In the genomic region with DNA sequence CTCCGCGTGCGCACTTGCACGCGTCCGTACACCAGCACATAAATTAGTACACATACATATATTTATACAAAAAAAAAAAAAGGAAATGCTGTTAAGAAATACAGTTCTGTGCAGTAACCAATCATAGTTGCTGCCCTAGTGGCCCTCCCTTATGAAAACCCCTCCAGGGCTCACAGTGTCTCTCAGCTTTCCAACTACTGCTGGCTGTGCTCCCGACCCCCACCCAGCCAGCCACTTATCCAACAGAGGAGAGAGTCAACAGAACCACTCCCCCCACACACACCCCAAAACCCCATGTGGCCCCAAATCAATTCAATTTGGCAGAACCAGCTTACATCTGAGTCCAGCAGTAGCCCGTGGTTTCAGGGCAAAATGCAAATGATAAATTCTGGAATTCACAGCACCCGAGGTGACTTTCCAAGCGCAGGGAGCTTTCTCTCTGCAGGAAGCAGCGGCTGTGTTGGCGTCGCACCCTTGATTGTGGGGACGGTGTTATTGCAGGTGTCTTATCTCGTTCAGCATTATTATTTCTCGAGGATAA, we compare ENCODE assay signal across 10 mouse cellular contexts. TPM values are rescaled to one million over a fixed set of nuclear protein-coding genes. Genes with fewer than 3 reads are reported as not detected.
A peak's percentile ranks its signal among the peaks of the same experiment; 100 is the strongest.
DNase-seq lines count a peak whose midpoint lies in the region; ATAC-seq and TF ChIP-seq lines count a peak whose summit lies in the region.
"Had no signal": no experiment of that assay in that cellular context is flagged by ENCODE, and none has a peak within 500 bp of the region (broad histone marks: within the 10 kb centered on the region; RNA-seq: fewer than 3 reads in every experiment).

No protein-coding gene starts in this region.

- H3K9ac ChIP-seq in heart, embryonic 12.5 days, result no peak overlapping the region; the same call in 1 of the 2 replicates
- H3K9ac ChIP-seq in hindbrain, embryonic 14.5 days, result peak overlapping the region; percentile 12; the same call in 1 of the 2 replicates
- peak overlapping the region; percentile 33; the same call in 1 of the 2 replicates for H3K9ac ChIP-seq in midbrain, embryonic 13.5 days (replicated peaks)

- ATAC-seq in heart, embryonic 12.5 days (ENCODE audit: insufficient number of reproducible peaks, low FRiP score), result no peak
- 0 out of 2 replicates have a peak, but pooled peaks have one; percentile 37 for ATAC-seq in hindbrain, embryonic 14.5 days (ENCODE audit: low FRiP score)
- ATAC-seq in midbrain, embryonic 13.5 days, result peak; percentile 52; the same call in 1 of the 2 replicates

- H3K4me3 ChIP-seq in heart, embryonic 12.5 days, result peak overlapping the region; percentile 27
- H3K4me3 ChIP-seq in cortical plate, adult 2 months (ENCODE audit: insufficient read depth, low read length), result peak overlapping the region; percentile 10; the same call in 1 of the 2 replicates
- no peak overlapping the region for H3K4me3 ChIP-seq in hindbrain, embryonic 14.5 days (replicated peaks; ENCODE audit: low read length)
- H3K4me3 ChIP-seq in midbrain, embryonic 13.5 days (replicated peaks), result no peak overlapping the region
- H3K4me3 ChIP-seq: layer of hippocampus, adult 2 months had no signal

- no peaks in the 10 kb centered on the region for H3K36me3 ChIP-seq in heart, embryonic 12.5 days
- H3K36me3 ChIP-seq in hindbrain, embryonic 14.5 days (replicated peaks; ENCODE audit: control insufficient read depth, insufficient read depth), result no peaks in the 10 kb centered on the region
- H3K36me3 ChIP-seq in midbrain, embryonic 13.5 days, result no peaks in the 10 kb centered on the region

- intact Hi-C loops in left cerebral cortex, postnatal 4 days (cut with DNase I), result no loop called here

- H3K27me3 ChIP-seq in heart, embryonic 12.5 days (replicated peaks), result peaks cover 68% of the 10 kb centered on the region
- no peaks in the 10 kb centered on the region for H3K27me3 ChIP-seq in hindbrain, embryonic 14.5 days (ENCODE audit: control insufficient read depth, insufficient read depth, low read length)
- peaks cover 15% of the 10 kb centered on the region for H3K27me3 ChIP-seq in midbrain, embryonic 13.5 days

- no peak overlapping the region for H3K27ac ChIP-seq in heart, embryonic 12.5 days (ENCODE audit: poor library complexity, severe bottlenecking)
- no peak overlapping the region for H3K27ac ChIP-seq in cortical plate, adult 2 months (ENCODE audit: insufficient read depth, low read length)
- H3K27ac ChIP-seq in hindbrain, embryonic 14.5 days, result peak overlapping the region; percentile 80
- peak overlapping the region; percentile 78 for H3K27ac ChIP-seq in midbrain, embryonic 13.5 days

- WGBS in heart, embryonic 12.5 days, result 16% methylated on average over 16 of the region's 16 CpGs
- WGBS in hindbrain, embryonic 14.5 days, result 21% methylated on average over 16 of the region's 16 CpGs
- WGBS in midbrain, embryonic 13.5 days, result 16% methylated on average over 16 of the region's 16 CpGs

- TF ChIP-seq POLR2A in cortical plate, adult 2 months (IDR thresholded peaks at IDR 0.05; ENCODE audit: extremely low read depth, insufficient read depth, low read length), result no peak

- H3K9me3 ChIP-seq in heart, embryonic 12.5 days (replicated peaks), result no peaks in the 10 kb centered on the region
- H3K9me3 ChIP-seq in hindbrain, embryonic 14.5 days (ENCODE audit: control insufficient read depth, low read length), result no peaks in the 10 kb centered on the region
- no peaks in the 10 kb centered on the region for H3K9me3 ChIP-seq in midbrain, embryonic 13.5 days

- no peak for TF ChIP-seq CTCF in cortical plate, adult 2 months (IDR thresholded peaks at IDR 0.05; ENCODE audit: extremely low read depth, insufficient read depth, low read length)

- H3K4me2 ChIP-seq in heart, embryonic 12.5 days, result peak overlapping the region; percentile 62
- H3K4me2 ChIP-seq in hindbrain, embryonic 14.5 days (replicated peaks), result peak overlapping the region; percentile 37
- H3K4me2 ChIP-seq in midbrain, embryonic 13.5 days (replicated peaks), result peak overlapping the region; percentile 27

- peaks cover 30% of the 10 kb centered on the region for H3K4me1 ChIP-seq in heart, embryonic 12.5 days (replicated peaks)
- peaks cover 4% of the 10 kb centered on the region for H3K4me1 ChIP-seq in cortical plate, adult 2 months (ENCODE audit: control insufficient read depth, insufficient read depth, low read length)
- peaks cover 23% of the 10 kb centered on the region for H3K4me1 ChIP-seq in hindbrain, embryonic 14.5 days (replicated peaks; ENCODE audit: control insufficient read depth, insufficient read depth, low read length)
- peaks cover 38% of the 10 kb centered on the region for H3K4me1 ChIP-seq in midbrain, embryonic 13.5 days (replicated peaks)

- no peak for DNase-seq in heart, adult 11 months
- DNase-seq in hindbrain, embryonic 14.5 days (ENCODE audit: low spot score), result peak; percentile 40
- no peak for DNase-seq in gastrocnemius, postnatal 25 days
- DNase-seq in left cerebral cortex, postnatal 4 days, result no peak
- DNase-seq in c-Kit-positive CD71-positive TER-119-positive erythroid progenitor cells, embryonic 14.5 days (ENCODE audit: low spot score), result no peak
- DNase-seq: cerebellum, adult 18-20 months had no signal

RNA-seq across cellular contexts. Expression of gene Tnrc6c, which starts 36.7 kb away (rescaled TPM):
- polyA plus RNA-seq in heart, embryonic 12.5 days (2016; fragmentation: Nextera tagmentation; extraction: Ambion mirVana), result 7.6 and 8.2 TPM in 2 replicates
- 46.9 and 54.7 TPM in 2 replicates for polyA plus RNA-seq in cortical plate, adult 2 months (2012; rRNA removed)
- polyA plus RNA-seq in hindbrain, embryonic 14.5 days (2014; fragmentation: Nextera tagmentation; extraction: Ambion mirVana), result 23.4 and 25.1 TPM in 2 replicates
- 30.3 and 31.7 TPM in 2 replicates for polyA plus RNA-seq in midbrain, embryonic 13.5 days (2015; fragmentation: Nextera tagmentation; extraction: Ambion mirVana)
- 10 to 100 TPM; 17.2 to 18.2 TPM for total RNA-seq in gastrocnemius, postnatal 25 days (2021)
- total RNA-seq in left cerebral cortex, postnatal 4 days (2021), result 10 to 100 TPM; 89.8 to 90.7 TPM

Comparison
In these comparisons a context has a peak if more than half of its experiments do, and no peak if none do; other contexts are left out.
1. H3K27ac ChIP-seq: peak in hindbrain, embryonic 14.5 days (single experiment) and midbrain, embryonic 13.5 days (single experiment); none in heart, embryonic 12.5 days (single experiment) and cortical plate, adult 2 months (single experiment).
2. H3K4me3 ChIP-seq: peak in heart, embryonic 12.5 days (single experiment) and cortical plate, adult 2 months (single experiment); none in hindbrain, embryonic 14.5 days (single experiment) and midbrain, embryonic 13.5 days (single experiment).
3. Peak in every context shown above with its lines, with median percentiles within 50 percentile points of each other: H3K4me2 ChIP-seq.